Mouse (Mus musculus) liver, embryonic 14.5 days (tissue): ENCODE measurements around the gene Coro2a. TPM values are rescaled to one million over a fixed set of nuclear protein-coding genes. Genes with fewer than 3 reads are reported as not detected.

Source experiments
- ATAC-seq: fragments of 200-750 bp; cut with Nextera tagmentation; 2 replicates; pipeline ENCODE4 v1.8.0; 2017; ENCODE audit warnings: moderate number of reproducible peaks, mild to moderate bottlenecking, moderate library complexity; ENCODE audit not compliant: insufficient read depth
- DNase-seq, 3 experiments: peaks; one replicate each; pipeline ENCODE4 v3.0.0-alpha.2; 2012 to 2013; ENCODE audit warnings: low read depth in 3 of 3, low spot score in 3 of 3
- H3K27ac ChIP-seq: fragments of 300-500 bp; sonication (generic); 2 replicates; pipeline ENCODE4 v1.5.1; 2014; ENCODE audit warnings: moderate library complexity, mild to moderate bottlenecking, control low read depth, inconsistent platforms
- H3K27me3 ChIP-seq: fragments of 300-500 bp; sonication (generic); 2 replicates; pipeline ENCODE4 v1.6.1; 2014; ENCODE audit warnings: mild to moderate bottlenecking, low read length, moderate library complexity; ENCODE audit not compliant: control insufficient read depth, insufficient read depth
- H3K36me3 ChIP-seq: fragments of 300-500 bp; sonication (generic); replicated peaks from 2 replicates; pipeline ENCODE4 v1.6.1; 2014; ENCODE audit warnings: low read depth; ENCODE audit not compliant: control insufficient read depth, insufficient read depth
- H3K4me1 ChIP-seq, 2 experiments: fragments of 200-500 bp in 1 of 2; fragments of 300-500 bp in 1 of 2; sonication (generic) in 1 of 2; replicated peaks; 2 replicates each; pipeline ENCODE4 v1.6.1; 2012 to 2014; ENCODE audit warnings: antibody characterized with exemption in 1 of 2, inconsistent platforms in 1 of 2, low read length in 1 of 2; ENCODE audit not compliant: control insufficient read depth in 2 of 2, insufficient read depth in 2 of 2
- H3K4me2 ChIP-seq: fragments of 300-500 bp; sonication (generic); 2 replicates; pipeline ENCODE4 v1.6.1; 2014; ENCODE audit warnings: low read depth, mild to moderate bottlenecking, control low read depth, moderate library complexity
- H3K4me3 ChIP-seq, 2 experiments: fragments of 200-500 bp in 1 of 2; fragments of 300-500 bp in 1 of 2; sonication (generic) in 1 of 2; 2 replicates each; pipeline ENCODE4 v1.5.1; 2012 to 2014; ENCODE audit warnings: low read depth in 2 of 2, low read length in 2 of 2, mild to moderate bottlenecking in 2 of 2, control low read depth in 1 of 2, inconsistent platforms in 1 of 2, moderate library complexity in 1 of 2; ENCODE audit not compliant: insufficient read depth in 1 of 2
- H3K9ac ChIP-seq: fragments of 300-500 bp; sonication (generic); replicated peaks from 2 replicates; pipeline ENCODE4 v1.6.1; 2014; ENCODE audit warnings: mild to moderate bottlenecking, control low read depth, moderate library complexity
- H3K9me3 ChIP-seq: fragments of 300-500 bp; sonication (generic); 2 replicates; pipeline ENCODE4 v1.6.1; 2016; ENCODE audit warnings: low read length, mixed read lengths; ENCODE audit not compliant: control insufficient read depth
- CTCF ChIP-seq: IDR thresholded peaks from 2 replicates; pipeline ENCODE4 v1.5.1; 2016; ENCODE audit warnings: antibody characterized with exemption, low read depth, control low read depth
- EP300 ChIP-seq: IDR thresholded peaks from 2 replicates; pipeline ENCODE4 v1.6.1; 2016; ENCODE audit warnings: antibody characterized with exemption, low read depth
- WGBS: fragments of 180-500 bp; shearing (Covaris S2); extraction: QIAGEN DNeasy Blood & Tissue Kit; methylation state at CpG from one replicate; pipeline ENCODE4 v1.1.7; 2014; ENCODE audit not compliant: insufficient replicate concordance; 5-methylcytosine and 5-hydroxymethylcytosine counted together
- polyA plus RNA-seq, 2 experiments: library from polyadenylated mRNA; depleted of rRNA in 1 of 2; stranded (reverse) in 1 of 2; unstranded in 1 of 2; fragments of >200 nt; fragmentation: Nextera tagmentation in 1 of 2; extraction: Ambion mirVana in 1 of 2; gene quantifications; 2 replicates each; pipeline versions ENCODE4 v1.2.1 to v1.2.3; 2012 to 2014

Coro2a gene
- polyA plus RNA-seq, 2 experiments = 2.6 to 2.7 TPM

GRCm38 (mm10) chr4:46572616-46573015, 29.4 kb downstream of the Coro2a start:
- no peak overlapping the region for H3K27ac ChIP-seq
- H3K27me3 ChIP-seq = no peaks in the 10 kb centered on the region
- H3K9ac ChIP-seq = no peak overlapping the region
- H3K4me1 ChIP-seq = no peaks in the 10 kb centered on the region
- no peak overlapping the region for H3K4me3 ChIP-seq
- DNase-seq (no peak), ATAC-seq (no peak)
- no peaks in the 10 kb centered on the region for H3K9me3 ChIP-seq
- H3K36me3 ChIP-seq = no peaks in the 10 kb centered on the region
- 56% methylated on average over 4 of the region's 4 CpGs for WGBS
- no peak for TF ChIP-seq CTCF
- TF ChIP-seq EP300 = no peak
- H3K4me2 ChIP-seq = no peak overlapping the region

DNA sequence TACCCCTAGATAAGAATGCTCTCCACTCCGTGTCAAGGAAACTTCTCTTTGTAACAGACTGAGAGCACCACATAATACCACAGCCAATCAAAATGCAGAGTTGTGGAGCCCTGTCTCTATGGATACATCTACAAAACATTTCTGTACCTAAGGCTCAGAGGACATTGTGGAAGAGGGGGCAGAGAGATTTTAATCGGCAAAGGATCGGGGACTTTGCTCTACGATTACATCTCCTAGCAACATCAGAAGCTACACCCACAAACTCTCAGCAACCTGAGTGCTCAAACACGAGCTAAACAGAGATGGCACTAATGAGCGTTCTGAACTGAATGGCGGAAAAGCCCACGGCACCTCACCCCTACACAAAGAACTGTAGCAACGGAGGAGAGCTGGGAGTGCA, 30.3 kb downstream of the Coro2a start:
- Histone ChIP-seq H3K9ac (no peak overlapping the region), H3K27me3 (no peaks in the 10 kb centered on the region), H3K4me1 (no peaks in the 10 kb centered on the region), H3K36me3 (no peaks in the 10 kb centered on the region), H3K4me2 (no peak overlapping the region), H3K9me3 (no peaks in the 10 kb centered on the region), H3K27ac (no peak overlapping the region), H3K4me3 (no peak overlapping the region)
- ATAC-seq (no peak), DNase-seq (no peak)
- WGBS = 70% methylated on average over 9 of the region's 9 CpGs
- TF ChIP-seq EP300 (no peak), CTCF (no peak)

- H3K4me2 ChIP-seq = no peak overlapping the region
- H3K4me3 ChIP-seq = no peak overlapping the region
- no peaks in the 10 kb centered on the region for H3K9me3 ChIP-seq
- H3K27me3 ChIP-seq = no peaks in the 10 kb centered on the region
- no peaks in the 10 kb centered on the region for H3K36me3 ChIP-seq
- H3K9ac ChIP-seq = no peak overlapping the region
- ATAC-seq = no peak
- H3K4me1 ChIP-seq = peaks cover 0 to 7% of the 10 kb centered on the region in 2 experiments; a peak in 1 of 4 replicates
- TF ChIP-seq EP300 (no peak), CTCF (no peak)
- WGBS = 43% methylated on average over 5 of the region's 5 CpGs
- DNase-seq = no peak
- H3K27ac ChIP-seq = no peak overlapping the region
Measured at GRCm38 (mm10) chr4:46569671-46570070, 32.3 kb downstream of the Coro2a start.

DNA sequence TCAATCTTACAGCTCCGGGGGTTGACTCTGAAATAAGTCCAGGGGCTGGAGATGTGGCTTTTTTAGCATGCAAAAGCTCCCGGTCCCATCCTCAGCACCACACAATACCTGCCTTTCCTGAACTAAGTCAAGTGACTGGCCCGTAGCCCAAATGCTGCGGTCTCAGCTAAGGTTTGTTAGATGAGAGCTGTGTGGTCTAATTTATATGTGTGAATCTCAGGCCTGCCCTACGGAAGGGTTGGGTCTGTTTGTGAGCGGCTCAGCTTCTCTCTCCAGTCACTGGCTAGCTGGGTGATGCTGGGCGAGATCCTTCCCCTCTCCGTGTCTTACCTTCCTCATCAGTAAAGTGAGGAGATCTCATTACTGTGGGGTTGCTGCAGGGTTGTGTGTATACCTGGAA, 33.8 kb downstream of the Coro2a start:
- DNase-seq (no peak), ATAC-seq (no peak)
- Histone ChIP-seq H3K4me3 (no peak overlapping the region), H3K9ac (no peak overlapping the region), H3K36me3 (no peaks in the 10 kb centered on the region), H3K4me2 (no peak overlapping the region), H3K27ac (no peak overlapping the region), H3K27me3 (no peaks in the 10 kb centered on the region), H3K9me3 (no peaks in the 10 kb centered on the region), H3K4me1 (peaks cover 0 to 20% of the 10 kb centered on the region in 2 experiments; a peak in 2 of 4 replicates)
- WGBS = 67% methylated on average over 8 of the region's 8 CpGs
- TF ChIP-seq EP300 = no peak
- no peak for TF ChIP-seq CTCF

DNA sequence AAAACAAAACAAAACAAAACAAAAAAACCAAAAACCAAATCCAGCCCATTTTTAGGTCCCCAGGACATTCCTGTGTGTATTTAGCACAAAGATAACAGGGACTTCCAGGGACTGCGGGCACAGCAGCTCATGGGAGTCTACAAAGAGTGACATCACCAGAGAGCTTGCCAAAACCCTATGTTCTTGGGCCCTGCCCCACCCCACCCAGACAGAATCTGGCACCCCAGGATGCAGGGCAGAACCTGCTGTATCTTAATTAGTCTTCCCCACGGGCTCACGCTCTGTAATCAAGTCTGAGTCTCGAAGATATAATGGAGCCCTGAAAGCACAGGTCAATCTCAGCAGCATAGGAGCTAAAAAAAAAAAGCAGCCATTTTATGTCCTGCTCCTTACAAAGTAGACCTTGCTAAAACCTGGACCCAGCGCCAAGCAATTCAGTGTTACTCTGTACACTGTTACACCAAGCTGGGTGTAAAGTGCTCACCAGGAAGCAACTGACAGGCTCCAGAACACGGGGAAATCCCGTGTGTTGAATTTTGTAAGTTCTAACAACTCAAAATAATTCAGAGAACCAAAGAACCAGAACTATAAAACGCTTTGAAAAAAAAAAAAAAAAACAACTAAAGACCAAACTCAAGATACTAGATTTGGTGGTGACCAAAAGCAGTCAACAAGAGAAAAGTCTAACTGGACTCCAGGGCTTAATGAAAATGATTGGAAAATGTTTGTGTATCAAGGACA, 34.9 kb downstream of the Coro2a start:
- Histone ChIP-seq H3K4me1 (peaks cover 0 to 20% of the 10 kb centered on the region in 2 experiments; a peak in 2 of 4 replicates), H3K27me3 (no peaks in the 10 kb centered on the region), H3K9me3 (no peaks in the 10 kb centered on the region), H3K4me3 (no peak overlapping the region), H3K9ac (no peak overlapping the region), H3K4me2 (no peak overlapping the region), H3K27ac (no peak overlapping the region), H3K36me3 (no peaks in the 10 kb centered on the region)
- ATAC-seq = no peak
- DNase-seq = no peak
- TF ChIP-seq CTCF (no peak), EP300 (no peak)
- 42% methylated on average over 8 of the region's 8 CpGs for WGBS
